Mouse (Mus musculus): ENCODE results near the gene Slc28a3.

Gene Slc28a3

GRCm38 (mm10) chr13:58523011-58523760 is 87.5 kb downstream of the Slc28a3 start:
- DNase-seq (ENCODE audit: low spot score), result no peak

- no peak for DNase-seq (ENCODE audit: low spot score)
Measured at GRCm38 (mm10) chr13:58521331-58522030, 89.2 kb downstream of the Slc28a3 start.

- no peak for DNase-seq (ENCODE audit: low spot score)
Measured at GRCm38 (mm10) chr13:58520580-58521330, 89.9 kb downstream of the Slc28a3 start.

GRCm38 (mm10) chr13:58520028-58520427 is 90.6 kb downstream of the Slc28a3 start:
- DNase-seq (ENCODE audit: low spot score), result no peak

GRCm38 (mm10) chr13:58516277-58516676 is 94.4 kb downstream of the Slc28a3 start:
- no peak for DNase-seq (ENCODE audit: low spot score)

GRCm38 (mm10) chr13:58515635-58516034 is 95.0 kb downstream of the Slc28a3 start:
- DNase-seq (ENCODE audit: low spot score), result no peak

GRCm38 (mm10) chr13:58514147-58514727 is 96.4 kb downstream of the Slc28a3 start:
- DNase-seq (ENCODE audit: low spot score), result peak; percentile 17

- no peak for DNase-seq (ENCODE audit: low spot score)
Measured at GRCm38 (mm10) chr13:58511926-58512325, 98.8 kb downstream of the Slc28a3 start.

GRCm38 (mm10) chr13:58511248-58511647 is 99.4 kb downstream of the Slc28a3 start:
- peak; percentile 18 for DNase-seq (ENCODE audit: low spot score)

- DNase-seq (ENCODE audit: low spot score), result no peak
Measured at GRCm38 (mm10) chr13:58509241-58509640, 101.4 kb downstream of the Slc28a3 start.

GRCm38 (mm10) chr13:58503610-58504009 is 107.1 kb downstream of the Slc28a3 start:
- peak; percentile 45 for DNase-seq (ENCODE audit: low spot score)

- no peak for DNase-seq (ENCODE audit: low spot score)
Measured at GRCm38 (mm10) chr13:58497809-58498208, 112.9 kb downstream of the Slc28a3 start.
